Mouse (Mus musculus): Measurements from ENCODE around the gene Sprr2b. TPM values are rescaled to one million over a fixed set of nuclear protein-coding genes. Genes with fewer than 3 reads are reported as not detected.

Gene Sprr2b
- total RNA-seq (2023; ENCODE audit: inconsistent age) = not detected in 4 replicates

DNA sequence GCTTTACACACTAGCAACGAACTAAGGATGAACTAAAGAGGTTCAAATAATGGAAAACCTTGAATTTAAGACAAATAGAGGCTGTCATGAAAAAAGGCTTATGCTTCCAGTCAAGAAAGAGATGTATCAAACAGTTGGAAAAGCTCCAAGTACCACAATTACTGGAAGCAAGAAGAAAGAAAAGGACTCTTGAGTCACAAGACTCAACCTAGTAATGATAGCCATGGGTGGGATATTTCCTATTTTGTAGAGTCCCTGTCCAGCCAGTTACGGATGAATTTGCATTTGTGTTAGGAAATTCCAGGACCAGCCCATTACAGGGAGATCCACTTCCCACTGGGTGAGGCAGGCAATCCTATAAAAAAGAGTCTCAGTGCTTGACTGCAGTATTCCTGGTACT lies at the start of gene Sprr2b:
Gene Sprr2b (plus strand): TSS at position 301 of the 400 bp plus-strand sequence.

DNA sequence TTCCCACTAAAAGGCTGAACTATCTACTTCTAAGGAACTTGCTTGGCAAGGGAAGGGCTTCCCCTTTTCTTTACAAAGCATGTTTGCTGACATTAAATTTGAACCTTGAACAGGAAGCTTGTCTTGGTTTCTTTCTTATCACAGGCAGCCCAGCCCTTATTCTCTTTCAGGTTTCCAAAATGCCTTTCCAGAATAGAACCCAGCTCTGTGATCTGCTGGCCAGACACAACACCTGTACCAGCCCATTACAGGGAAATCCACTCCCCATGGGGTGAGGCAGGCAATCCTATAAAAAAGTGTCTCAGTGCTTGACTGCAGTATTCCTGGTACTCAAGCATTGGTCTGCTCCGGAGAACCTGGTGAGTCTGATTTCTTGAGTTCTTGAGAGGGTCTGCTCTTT lies 31.3 kb upstream of the Sprr2b start, which contains the start of gene Sprr2a3:
Gene Sprr2a3 (plus strand): TSS at position 317 of the 400 bp plus-strand sequence.

DNA sequence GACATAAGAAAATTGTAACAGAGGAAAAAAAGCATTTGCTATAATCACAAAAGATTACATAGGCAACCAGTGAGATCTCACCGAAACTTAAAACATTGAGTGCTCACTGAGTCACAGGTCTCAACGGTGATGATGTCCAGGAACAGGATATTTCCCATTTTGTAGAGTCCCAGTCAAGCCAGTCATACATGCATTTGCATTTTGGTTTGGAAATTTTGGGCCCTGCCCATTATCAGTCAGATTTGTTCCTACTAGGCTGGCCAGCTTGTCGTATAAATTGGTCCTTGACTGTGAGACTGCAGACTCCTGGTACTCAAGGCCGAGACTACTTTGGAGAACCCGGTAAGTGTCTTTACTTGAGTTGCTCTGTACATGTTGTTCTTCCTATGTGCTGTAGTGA lies 22.4 kb downstream of the Sprr2b start, which contains the start of gene Sprr2d:
Gene Sprr2d (plus strand): TSS at position 301 of the 400 bp plus-strand sequence.

DNA sequence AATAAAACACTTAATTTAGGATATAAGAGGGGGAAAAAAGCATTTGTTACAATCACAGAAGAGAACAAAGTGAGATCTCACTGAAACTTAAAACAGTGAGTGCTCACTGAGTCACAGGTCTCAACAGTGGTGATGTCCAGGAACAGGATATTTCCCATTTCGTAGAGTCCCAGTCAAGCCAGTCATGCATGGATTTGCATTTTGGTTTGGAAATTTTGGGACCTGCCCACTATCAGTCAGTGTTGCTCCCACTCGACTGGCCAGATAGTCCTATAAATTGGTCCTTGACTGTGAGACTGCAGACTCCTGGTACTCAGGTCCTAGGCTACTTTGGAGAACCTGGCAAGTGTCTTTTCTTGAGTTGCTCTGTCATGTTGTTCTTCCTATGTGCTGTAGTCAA lies 35.4 kb downstream of the Sprr2b start, which contains the start of gene Sprr2e:
Gene Sprr2e (plus strand): TSS at position 301 of the 400 bp plus-strand sequence.

DNA sequence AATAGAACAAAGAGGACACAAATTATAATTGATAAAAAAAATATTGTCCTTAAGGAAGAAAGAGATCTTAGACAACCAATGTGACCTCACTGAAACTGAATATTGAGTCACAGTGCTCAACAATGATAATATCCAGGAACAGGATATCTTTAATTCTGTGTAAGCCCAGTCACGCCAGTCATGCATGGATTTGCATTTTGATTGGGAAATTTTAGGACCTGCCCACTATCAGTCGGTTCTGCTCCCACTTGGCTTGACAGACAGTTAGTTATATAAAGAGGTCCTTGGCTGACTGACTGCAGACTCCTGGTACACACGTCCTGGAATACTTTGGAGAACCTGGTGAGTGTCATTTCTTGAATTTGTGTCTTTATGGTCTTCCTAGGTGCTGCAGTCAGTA lies 48.5 kb downstream of the Sprr2b start, which contains the start of gene Sprr2f:
Gene Sprr2f (plus strand): TSS at position 301 of the 400 bp plus-strand sequence.

Other genes starting within 250 kb of the Sprr2b start
- not detected in 4 replicates for gene Lor, start 233.5 kb upstream of the Sprr2b start, total RNA-seq (2023; ENCODE audit: inconsistent age)
- not detected in 4 replicates for gene Prr9, start 192.7 kb upstream of the Sprr2b start, total RNA-seq (2023; ENCODE audit: inconsistent age)
- not detected in 4 replicates for gene Lelp1, start 173.9 kb upstream of the Sprr2b start, total RNA-seq (2023; ENCODE audit: inconsistent age)
- gene Sprr2a1, start 100.8 kb upstream of the Sprr2b start, total RNA-seq (2023; ENCODE audit: inconsistent age) = not detected in 4 replicates
- not detected in 4 replicates for gene Sprr2a2, start 100.7 kb upstream of the Sprr2b start, total RNA-seq (2023; ENCODE audit: inconsistent age)
- gene Sprr2a3, start 31.2 kb upstream of the Sprr2b start, total RNA-seq (2023; ENCODE audit: inconsistent age) = not detected in 4 replicates
- not detected in 4 replicates for gene Sprr2d, start 22.5 kb downstream of the Sprr2b start, total RNA-seq (2023; ENCODE audit: inconsistent age)
- not detected in 4 replicates for gene Sprr2e, start 35.5 kb downstream of the Sprr2b start, total RNA-seq (2023; ENCODE audit: inconsistent age)
- gene Sprr2f, start 48.6 kb downstream of the Sprr2b start, total RNA-seq (2023; ENCODE audit: inconsistent age) = not detected in 4 replicates
- gene Sprr2h, start 69.1 kb downstream of the Sprr2b start, total RNA-seq (2023; ENCODE audit: inconsistent age) = not detected in 4 replicates
- gene Sprr2i, start 91.4 kb downstream of the Sprr2b start, total RNA-seq (2023; ENCODE audit: inconsistent age) = not detected in 4 replicates
- gene Sprr2j-ps, start 101.5 kb downstream of the Sprr2b start, total RNA-seq (2023; ENCODE audit: inconsistent age) = not detected in 4 replicates
- 0.77 to 2.1 TPM in 2 of 4 replicates, not detected in the others for gene Gm9774, start 112.8 kb downstream of the Sprr2b start, total RNA-seq (2023; ENCODE audit: inconsistent age)
- gene Sprr2k, start 116.0 kb downstream of the Sprr2b start, total RNA-seq (2023; ENCODE audit: inconsistent age) = not detected in 4 replicates
- not detected in 4 replicates for gene Sprr1b, start 122.2 kb downstream of the Sprr2b start, total RNA-seq (2023; ENCODE audit: inconsistent age)
- not detected in 4 replicates for gene Sprr3, start 142.1 kb downstream of the Sprr2b start, total RNA-seq (2023; ENCODE audit: inconsistent age)
- not detected in 4 replicates for gene Sprr1a, start 169.3 kb downstream of the Sprr2b start, total RNA-seq (2023; ENCODE audit: inconsistent age)
- not detected in 4 replicates for gene Sprr4, start 183.9 kb downstream of the Sprr2b start, total RNA-seq (2023; ENCODE audit: inconsistent age)
- not detected in 4 replicates for gene 2310046K23Rik, start 217.9 kb downstream of the Sprr2b start, total RNA-seq (2023; ENCODE audit: inconsistent age)

Data from B cell, adult (primary cell).